Mouse (Mus musculus) heart, postnatal 0 days (tissue): ENCODE results near the gene Usp12. TPM values are rescaled to one million over a fixed set of nuclear protein-coding genes. Genes with fewer than 3 reads are reported as not detected.

ENCODE experiments used
- ATAC-seq: fragments of 200-750 bp; cut with Nextera tagmentation; 2 replicates; pipeline ENCODE4 v1.8.0; 2017; ENCODE audit warnings: low read depth, moderate number of reproducible peaks, moderate library complexity; ENCODE audit not compliant: insufficient read depth
- DNase-seq: peaks from one replicate; pipeline ENCODE4 v3.0.0-alpha.2; 2016; ENCODE audit warnings: low spot score
- H3K27ac ChIP-seq: fragments of 300-500 bp; sonication (generic); 2 replicates; pipeline ENCODE4 v1.5.1; 2014; ENCODE audit warnings: low read depth, mild to moderate bottlenecking
- H3K27me3 ChIP-seq: fragments of 300-500 bp; sonication (generic); 2 replicates; pipeline ENCODE4 v1.6.1; 2014; ENCODE audit warnings: low read length, mixed read lengths; ENCODE audit not compliant: control insufficient read depth, insufficient read depth
- H3K36me3 ChIP-seq: fragments of 300-500 bp; sonication (generic); replicated peaks from 2 replicates; pipeline ENCODE4 v1.6.1; 2014; ENCODE audit warnings: low read length, mixed read lengths; ENCODE audit not compliant: control insufficient read depth, insufficient read depth
- H3K4me1 ChIP-seq: fragments of 300-500 bp; sonication (generic); 2 replicates; pipeline ENCODE4 v1.6.1; 2014; ENCODE audit warnings: antibody characterized with exemption; ENCODE audit not compliant: control insufficient read depth, insufficient read depth
- H3K4me2 ChIP-seq: fragments of 300-500 bp; sonication (generic); 2 replicates; pipeline ENCODE4 v1.6.1; 2014; ENCODE audit warnings: low read depth, mild to moderate bottlenecking, low read length, moderate library complexity
- H3K4me3 ChIP-seq: fragments of 300-500 bp; sonication (generic); 2 replicates; pipeline ENCODE4 v1.5.1; 2014; ENCODE audit warnings: low read depth, low read length
- H3K9ac ChIP-seq: fragments of 300-500 bp; sonication (generic); replicated peaks from 2 replicates; pipeline ENCODE4 v1.6.1; 2014; ENCODE audit warnings: low read depth, low read length, mixed read lengths
- H3K9me3 ChIP-seq: fragments of 300-500 bp; sonication (generic); replicated peaks from 2 replicates; pipeline ENCODE4 v1.6.1; 2016; ENCODE audit warnings: low read length; ENCODE audit not compliant: control insufficient read depth
- CTCF ChIP-seq: IDR thresholded peaks from 2 replicates; pipeline ENCODE4 v1.5.1; 2016; ENCODE audit warnings: antibody characterized with exemption, control low read depth, low read depth
- EP300 ChIP-seq: IDR thresholded peaks from 2 replicates; pipeline ENCODE4 v1.6.1; 2016; ENCODE audit warnings: antibody characterized with exemption, low read depth
- WGBS: fragments of 180-500 bp; shearing (Covaris S2); extraction: QIAGEN DNeasy Blood & Tissue Kit; methylation state at CpG from one replicate; pipeline ENCODE4 v1.1.7; 2014; 5-methylcytosine and 5-hydroxymethylcytosine counted together
- polyA plus RNA-seq: library from polyadenylated mRNA; unstranded; fragments of >200 nt; fragmentation: Nextera tagmentation; extraction: Ambion mirVana; gene quantifications from 2 replicates; pipeline ENCODE4 v1.2.1, GENCODE M21; 2015
- total RNA-seq: library from RNA; depleted of rRNA; stranded (reverse); fragments of >200 nt; gene quantifications from 2 replicates; pipeline ENCODE4 v1.2.3, GENCODE M21; 2014; ENCODE audit warnings: low replicate concordance

Usp12 gene
- total and polyA plus RNA-seq, 2 experiments from 2014 or later = 6.1 to 6.7 TPM

- H3K27me3 ChIP-seq = no peaks in the 10 kb centered on the region
- H3K36me3 ChIP-seq = peaks cover 25% of the 10 kb centered on the region
- DNase-seq (no peak), ATAC-seq (no peak)
- TF ChIP-seq EP300 = no peak
- no peak for TF ChIP-seq CTCF
- peaks cover 6% of the 10 kb centered on the region; the same call in 1 of the 2 replicates for H3K4me1 ChIP-seq
- H3K9ac ChIP-seq = no peak overlapping the region
- H3K9me3 ChIP-seq = no peaks in the 10 kb centered on the region
- no peak overlapping the region for H3K4me3 ChIP-seq
- H3K4me2 ChIP-seq = no peak overlapping the region
- 76% methylated on average over 6 of the region's 6 CpGs for WGBS
- no peak overlapping the region for H3K27ac ChIP-seq
Observed at GRCm38 (mm10) chr5:146759159-146759558, 35.6 kb downstream of the Usp12 start.

- no peak for ATAC-seq
Observed at GRCm38 (mm10) chr5:146757921-146758320, 36.9 kb downstream of the Usp12 start.

GRCm38 (mm10) chr5:146757316-146757715 is 37.5 kb downstream of the Usp12 start:
- Histone ChIP-seq H3K9me3 (no peaks in the 10 kb centered on the region), H3K27ac (no peak overlapping the region), H3K4me1 (peaks cover 6% of the 10 kb centered on the region; the same call in 1 of the 2 replicates), H3K9ac (no peak overlapping the region), H3K4me2 (no peak overlapping the region), H3K4me3 (no peak overlapping the region), H3K36me3 (peaks cover 33% of the 10 kb centered on the region), H3K27me3 (no peaks in the 10 kb centered on the region)
- no peak for TF ChIP-seq EP300
- no peak for TF ChIP-seq CTCF
- 81% methylated on average over 5 of the region's 5 CpGs for WGBS
- DNase-seq (no peak), ATAC-seq (no peak)

More at GRCm38 (mm10) chr5:146757921-146758320, 36.9 kb downstream of the Usp12 start:
- no peak for TF ChIP-seq EP300
- TF ChIP-seq CTCF = no peak
- no peaks in the 10 kb centered on the region for H3K9me3 ChIP-seq
- H3K4me3 ChIP-seq = no peak overlapping the region
- no peak overlapping the region for H3K4me2 ChIP-seq
- H3K27me3 ChIP-seq = no peaks in the 10 kb centered on the region
- 22% methylated on average over 6 of the region's 6 CpGs for WGBS
- H3K27ac ChIP-seq = no peak overlapping the region
- H3K9ac ChIP-seq = no peak overlapping the region
- DNase-seq = no peak
- H3K36me3 ChIP-seq = peaks cover 35% of the 10 kb centered on the region
- peaks cover 6% of the 10 kb centered on the region; the same call in 1 of the 2 replicates for H3K4me1 ChIP-seq

- TF ChIP-seq EP300 (no peak), CTCF (no peak)
- peaks cover 5% of the 10 kb centered on the region; the same call in 1 of the 2 replicates for H3K4me1 ChIP-seq
- H3K9ac ChIP-seq = no peak overlapping the region
- ATAC-seq (no peak), DNase-seq (no peak)
- H3K4me2 ChIP-seq = no peak overlapping the region
- WGBS = 93% methylated on average over 8 of the region's 8 CpGs
- no peaks in the 10 kb centered on the region for H3K27me3 ChIP-seq
- no peak overlapping the region for H3K4me3 ChIP-seq
- no peaks in the 10 kb centered on the region for H3K9me3 ChIP-seq
- H3K36me3 ChIP-seq = peaks cover 46% of the 10 kb centered on the region
- H3K27ac ChIP-seq = no peak overlapping the region
Observed at GRCm38 (mm10) chr5:146753181-146753580, 41.6 kb downstream of the Usp12 start.

- Histone ChIP-seq H3K27me3 (no peaks in the 10 kb centered on the region), H3K9me3 (no peaks in the 10 kb centered on the region), H3K4me2 (no peak overlapping the region), H3K4me1 (no peaks in the 10 kb centered on the region), H3K4me3 (no peak overlapping the region), H3K36me3 (peaks cover 48% of the 10 kb centered on the region), H3K9ac (no peak overlapping the region), H3K27ac (no peak overlapping the region)
- DNase-seq (no peak), ATAC-seq (no peak)
- WGBS = 77% methylated on average over 7 of the region's 7 CpGs
- TF ChIP-seq EP300 (no peak), CTCF (no peak)
Observed at GRCm38 (mm10) chr5:146750958-146751357, 43.8 kb downstream of the Usp12 start.

- peak; percentile 27 for DNase-seq
- WGBS = 64% methylated on average over 7 of the region's 7 CpGs
- Histone ChIP-seq H3K27ac (no peak overlapping the region), H3K4me1 (no peaks in the 10 kb centered on the region), H3K9me3 (no peaks in the 10 kb centered on the region), H3K27me3 (no peaks in the 10 kb centered on the region), H3K9ac (no peak overlapping the region), H3K4me3 (no peak overlapping the region), H3K4me2 (no peak overlapping the region), H3K36me3 (peaks cover 48% of the 10 kb centered on the region)
- TF ChIP-seq EP300 = no peak
- no peak for TF ChIP-seq CTCF
- ATAC-seq = peak; percentile 30; the same call in 1 of the 2 replicates
Observed at GRCm38 (mm10) chr5:146750273-146750672, 44.5 kb downstream of the Usp12 start.
